Mouse (Mus musculus): ENCODE results near the gene Celsr2. TPM values are rescaled to one million over a fixed set of nuclear protein-coding genes. Genes with fewer than 3 reads are reported as not detected.

Celsr2 gene
- polyA plus RNA-seq, 1 experiment from 2014 or later = 2.6 TPM

GRCm38 (mm10) chr3:108415831-108416223 is 475 bp upstream of the Celsr2 start:
- Histone ChIP-seq H3K9ac (ENCODE audit: low read depth, low read length) (peak overlapping the region; percentile 74), H3K27me3 (replicated peaks; ENCODE audit: control insufficient read depth, insufficient read depth, low read length) (no peaks in the 10 kb centered on the region), H3K4me2 (ENCODE audit: low read depth, low read length) (peak overlapping the region; percentile 100), H3K9me3 (ENCODE audit: control insufficient read depth, low read length) (peaks cover 12% of the 10 kb centered on the region), H3K4me1 (ENCODE audit: control insufficient read depth, insufficient read depth, low read length) (peaks cover 4% of the 10 kb centered on the region; the same call in 1 of the 2 replicates), H3K27ac (ENCODE audit: low read length) (no peak overlapping the region), H3K36me3 (ENCODE audit: control insufficient read depth, insufficient read depth, low read length) (peaks cover 7% of the 10 kb centered on the region), H3K4me3 (ENCODE audit: low read length) (peak overlapping the region; percentile 79)
- peak; percentile 87 for ATAC-seq
- WGBS = under 1% methylated on average over 48 of the region's 48 CpGs

- Histone ChIP-seq H3K27ac (ENCODE audit: low read length) (no peak overlapping the region), H3K9me3 (ENCODE audit: control insufficient read depth, low read length) (peaks cover 12% of the 10 kb centered on the region), H3K4me2 (ENCODE audit: low read depth, low read length) (no peak overlapping the region), H3K4me3 (ENCODE audit: low read length) (no peak overlapping the region), H3K4me1 (ENCODE audit: control insufficient read depth, insufficient read depth, low read length) (peaks cover 4% of the 10 kb centered on the region; the same call in 1 of the 2 replicates), H3K36me3 (ENCODE audit: control insufficient read depth, insufficient read depth, low read length) (peaks cover 7% of the 10 kb centered on the region), H3K27me3 (replicated peaks; ENCODE audit: control insufficient read depth, insufficient read depth, low read length) (no peaks in the 10 kb centered on the region), H3K9ac (ENCODE audit: low read depth, low read length) (no peak overlapping the region)
- WGBS = 96% methylated on average over 35 of the region's 35 CpGs
- ATAC-seq = no peak
Measured at GRCm38 (mm10) chr3:108413634-108414360, 1.6 kb downstream of the Celsr2 start.

- Histone ChIP-seq H3K4me3 (ENCODE audit: low read length) (no peak overlapping the region), H3K36me3 (ENCODE audit: control insufficient read depth, insufficient read depth, low read length) (peaks cover 7% of the 10 kb centered on the region), H3K27ac (ENCODE audit: low read length) (no peak overlapping the region), H3K27me3 (replicated peaks; ENCODE audit: control insufficient read depth, insufficient read depth, low read length) (no peaks in the 10 kb centered on the region), H3K9me3 (ENCODE audit: control insufficient read depth, low read length) (peaks cover 12% of the 10 kb centered on the region), H3K9ac (ENCODE audit: low read depth, low read length) (peak overlapping the region; percentile 12; the same call in 1 of the 2 replicates), H3K4me1 (ENCODE audit: control insufficient read depth, insufficient read depth, low read length) (peaks cover 4% of the 10 kb centered on the region; the same call in 1 of the 2 replicates), H3K4me2 (ENCODE audit: low read depth, low read length) (no peak overlapping the region)
- ATAC-seq = no peak
- 69% methylated on average over 8 of the region's 8 CpGs for WGBS
Measured at GRCm38 (mm10) chr3:108411754-108412121, 3.6 kb downstream of the Celsr2 start.

GRCm38 (mm10) chr3:108411026-108411753 is 4.2 kb downstream of the Celsr2 start:
- 55% methylated on average over 5 of the region's 5 CpGs for WGBS
- Histone ChIP-seq H3K36me3 (ENCODE audit: control insufficient read depth, insufficient read depth, low read length) (peaks cover 7% of the 10 kb centered on the region), H3K9ac (ENCODE audit: low read depth, low read length) (peak overlapping the region; percentile 12), H3K9me3 (ENCODE audit: control insufficient read depth, low read length) (peaks cover 12% of the 10 kb centered on the region), H3K4me2 (ENCODE audit: low read depth, low read length) (no peak overlapping the region), H3K27ac (ENCODE audit: low read length) (0 out of 2 replicates have a peak overlapping the region, but pooled peaks have one; percentile 10), H3K27me3 (replicated peaks; ENCODE audit: control insufficient read depth, insufficient read depth, low read length) (no peaks in the 10 kb centered on the region), H3K4me3 (ENCODE audit: low read length) (no peak overlapping the region), H3K4me1 (ENCODE audit: control insufficient read depth, insufficient read depth, low read length) (peaks cover 4% of the 10 kb centered on the region; the same call in 1 of the 2 replicates)
- no peak for ATAC-seq

GRCm38 (mm10) chr3:108410359-108410714 is 5.0 kb downstream of the Celsr2 start:
- H3K36me3 ChIP-seq (ENCODE audit: control insufficient read depth, insufficient read depth, low read length) = peaks cover 7% of the 10 kb centered on the region
- peak overlapping the region; percentile 31; the same call in 1 of the 2 replicates for H3K9ac ChIP-seq (ENCODE audit: low read depth, low read length)
- no peak overlapping the region for H3K4me2 ChIP-seq (ENCODE audit: low read depth, low read length)
- 41% methylated on average over 5 of the region's 5 CpGs for WGBS
- peaks cover 4% of the 10 kb centered on the region; the same call in 1 of the 2 replicates for H3K4me1 ChIP-seq (ENCODE audit: control insufficient read depth, insufficient read depth, low read length)
- no peaks in the 10 kb centered on the region for H3K27me3 ChIP-seq (replicated peaks; ENCODE audit: control insufficient read depth, insufficient read depth, low read length)
- peaks cover 12% of the 10 kb centered on the region for H3K9me3 ChIP-seq (ENCODE audit: control insufficient read depth, low read length)
- no peak overlapping the region for H3K27ac ChIP-seq (ENCODE audit: low read length)
- no peak overlapping the region for H3K4me3 ChIP-seq (ENCODE audit: low read length)
- no peak for ATAC-seq

GRCm38 (mm10) chr3:108409656-108410358 is 5.5 kb downstream of the Celsr2 start:
- peak overlapping the region; percentile 31; the same call in 1 of the 2 replicates for H3K9ac ChIP-seq (ENCODE audit: low read depth, low read length)
- H3K4me2 ChIP-seq (ENCODE audit: low read depth, low read length) = no peak overlapping the region
- WGBS = 52% methylated on average over 8 of the region's 8 CpGs

GRCm38 (mm10) chr3:108408517-108409008 is 6.8 kb downstream of the Celsr2 start:
- peaks cover 4% of the 10 kb centered on the region; the same call in 1 of the 2 replicates for H3K4me1 ChIP-seq (ENCODE audit: control insufficient read depth, insufficient read depth, low read length)
- H3K27ac ChIP-seq (ENCODE audit: low read length) = no peak overlapping the region
- no peaks in the 10 kb centered on the region for H3K27me3 ChIP-seq (replicated peaks; ENCODE audit: control insufficient read depth, insufficient read depth, low read length)
- no peak overlapping the region for H3K4me3 ChIP-seq (ENCODE audit: low read length)
- peaks cover 6% of the 10 kb centered on the region for H3K36me3 ChIP-seq (ENCODE audit: control insufficient read depth, insufficient read depth, low read length)
- 84% methylated on average over 8 of the region's 8 CpGs for WGBS
- no peak overlapping the region for H3K4me2 ChIP-seq (ENCODE audit: low read depth, low read length)
- H3K9me3 ChIP-seq (ENCODE audit: control insufficient read depth, low read length) = peaks cover 3% of the 10 kb centered on the region
- H3K9ac ChIP-seq (ENCODE audit: low read depth, low read length) = no peak overlapping the region
- no peak for ATAC-seq

More at GRCm38 (mm10) chr3:108409656-108410358, 5.5 kb downstream of the Celsr2 start:
- peaks cover 7% of the 10 kb centered on the region for H3K36me3 ChIP-seq (ENCODE audit: control insufficient read depth, insufficient read depth, low read length)
- peaks cover 12% of the 10 kb centered on the region for H3K9me3 ChIP-seq (ENCODE audit: control insufficient read depth, low read length)
- H3K27me3 ChIP-seq (replicated peaks; ENCODE audit: control insufficient read depth, insufficient read depth, low read length) = no peaks in the 10 kb centered on the region
- ATAC-seq = no peak
- H3K27ac ChIP-seq (ENCODE audit: low read length) = no peak overlapping the region
- H3K4me1 ChIP-seq (ENCODE audit: control insufficient read depth, insufficient read depth, low read length) = peaks cover 4% of the 10 kb centered on the region; the same call in 1 of the 2 replicates
- no peak overlapping the region for H3K4me3 ChIP-seq (ENCODE audit: low read length)

GRCm38 (mm10) chr3:108406306-108406885 is 9.0 kb downstream of the Celsr2 start:
- H3K27me3 ChIP-seq (replicated peaks; ENCODE audit: control insufficient read depth, insufficient read depth, low read length) = no peaks in the 10 kb centered on the region
- H3K4me1 ChIP-seq (ENCODE audit: control insufficient read depth, insufficient read depth, low read length) = peaks cover 5% of the 10 kb centered on the region
- no peaks in the 10 kb centered on the region for H3K9me3 ChIP-seq (ENCODE audit: control insufficient read depth, low read length)
- ATAC-seq = no peak
- no peak overlapping the region for H3K4me3 ChIP-seq (ENCODE audit: low read length)
- H3K36me3 ChIP-seq (ENCODE audit: control insufficient read depth, insufficient read depth, low read length) = no peaks in the 10 kb centered on the region
- 87% methylated on average over 24 of the region's 24 CpGs for WGBS
- no peak overlapping the region for H3K9ac ChIP-seq (ENCODE audit: low read depth, low read length)
- H3K27ac ChIP-seq (ENCODE audit: low read length) = no peak overlapping the region
- no peak overlapping the region for H3K4me2 ChIP-seq (ENCODE audit: low read depth, low read length)

All from intestine, embryonic 16.5 days (tissue).